25 mouse cellular contexts compared by ENCODE assay signal in the genomic region with DNA sequence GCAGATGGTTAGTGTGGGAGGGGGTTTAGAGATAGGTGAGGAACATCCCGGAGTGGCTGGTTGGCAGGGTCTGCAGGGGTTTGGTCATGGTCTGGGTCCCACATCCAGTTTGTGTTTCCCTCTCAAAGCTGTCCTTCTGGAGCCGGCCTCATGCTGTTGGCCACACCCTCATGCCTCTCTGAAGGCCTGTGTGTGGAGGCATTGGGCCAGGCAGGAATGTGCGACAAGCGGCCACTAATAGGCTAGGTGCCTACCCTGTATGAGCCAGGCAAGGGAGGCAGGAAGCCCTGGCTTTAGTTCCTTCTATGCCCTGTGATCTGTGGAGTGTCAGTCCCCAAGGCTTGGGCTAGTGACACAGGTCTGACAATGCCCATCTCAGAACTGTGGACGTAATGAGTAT. TPM values are rescaled to one million over a fixed set of nuclear protein-coding genes. Genes with fewer than 3 reads are reported as not detected.
"Had no signal": no experiment of that assay in that cellular context is flagged by ENCODE, and none has a peak within 500 bp of the region (broad histone marks: within the 10 kb centered on the region; RNA-seq: fewer than 3 reads in every experiment).

No protein-coding gene starts in this region.

- H3K36me3 ChIP-seq: heart, embryonic 13.5 days; heart, embryonic 15.5 days; hindbrain, embryonic 13.5 days; hindbrain, embryonic 15.5 days; kidney, embryonic 15.5 days had no signal

- H3K9me3 ChIP-seq: heart, embryonic 13.5 days; heart, embryonic 15.5 days; hindbrain, embryonic 13.5 days; hindbrain, embryonic 15.5 days; kidney, embryonic 15.5 days; limb, embryonic 13.5 days; limb, embryonic 15.5 days had no signal

- H3K4me3 ChIP-seq: heart, adult 2 months; heart, embryonic 13.5 days; heart, embryonic 15.5 days; hindbrain, embryonic 13.5 days; hindbrain, embryonic 15.5 days; kidney, embryonic 15.5 days; limb, embryonic 13.5 days; limb, embryonic 15.5 days had no signal

- H3K4me1 ChIP-seq: hindbrain, embryonic 15.5 days had no signal

- H3K27ac ChIP-seq: heart, adult 2 months; heart, embryonic 15.5 days; hindbrain, embryonic 13.5 days; hindbrain, embryonic 15.5 days; hindbrain, postnatal 0 days; kidney, embryonic 15.5 days; kidney, postnatal 0 days; limb, embryonic 13.5 days; limb, embryonic 15.5 days had no signal

- DNase-seq: gastrocnemius, postnatal 14 days; gastrocnemius, postnatal 36 days; heart, adult 11 months; heart, adult 2 months; kidney, adult 11 months; kidney, adult 2 months; kidney, adult 9 months; kidney, postnatal 14 days; kidney, postnatal 36 days; layer of hippocampus, adult 9-11 months; layer of hippocampus, postnatal 36 days; left cerebral cortex, postnatal 4 days had no signal

- H3K27me3 ChIP-seq: heart, embryonic 13.5 days; heart, embryonic 15.5 days; hindbrain, embryonic 13.5 days; hindbrain, embryonic 15.5 days; kidney, embryonic 15.5 days; limb, embryonic 13.5 days; limb, embryonic 15.5 days had no signal

RNA-seq across cellular contexts. Expression of a gene that starts 14.5 kb away (rescaled TPM):
- total RNA-seq: hematopoietic stem cell, adult 5-6 weeks had no signal

RNA-seq across cellular contexts. Expression of a gene that starts 45.0 kb away (rescaled TPM):
- total RNA-seq: gastrocnemius, adult 8-10 months; gastrocnemius, postnatal 36 days; heart, adult 2 months; heart, postnatal 25 days; hematopoietic stem cell, adult 5-6 weeks had no signal
- polyA plus RNA-seq: heart, postnatal 0 days had no signal
